Mouse (Mus musculus) embryo, embryonic 11.5 days (tissue): ENCODE measurements around the gene Cir1.

Source experiments
- DNase-seq: peaks from one replicate; pipeline ENCODE4 v3.0.0-alpha.2; 2012; ENCODE audit warnings: low read depth, low spot score

Cir1 gene

DNA sequence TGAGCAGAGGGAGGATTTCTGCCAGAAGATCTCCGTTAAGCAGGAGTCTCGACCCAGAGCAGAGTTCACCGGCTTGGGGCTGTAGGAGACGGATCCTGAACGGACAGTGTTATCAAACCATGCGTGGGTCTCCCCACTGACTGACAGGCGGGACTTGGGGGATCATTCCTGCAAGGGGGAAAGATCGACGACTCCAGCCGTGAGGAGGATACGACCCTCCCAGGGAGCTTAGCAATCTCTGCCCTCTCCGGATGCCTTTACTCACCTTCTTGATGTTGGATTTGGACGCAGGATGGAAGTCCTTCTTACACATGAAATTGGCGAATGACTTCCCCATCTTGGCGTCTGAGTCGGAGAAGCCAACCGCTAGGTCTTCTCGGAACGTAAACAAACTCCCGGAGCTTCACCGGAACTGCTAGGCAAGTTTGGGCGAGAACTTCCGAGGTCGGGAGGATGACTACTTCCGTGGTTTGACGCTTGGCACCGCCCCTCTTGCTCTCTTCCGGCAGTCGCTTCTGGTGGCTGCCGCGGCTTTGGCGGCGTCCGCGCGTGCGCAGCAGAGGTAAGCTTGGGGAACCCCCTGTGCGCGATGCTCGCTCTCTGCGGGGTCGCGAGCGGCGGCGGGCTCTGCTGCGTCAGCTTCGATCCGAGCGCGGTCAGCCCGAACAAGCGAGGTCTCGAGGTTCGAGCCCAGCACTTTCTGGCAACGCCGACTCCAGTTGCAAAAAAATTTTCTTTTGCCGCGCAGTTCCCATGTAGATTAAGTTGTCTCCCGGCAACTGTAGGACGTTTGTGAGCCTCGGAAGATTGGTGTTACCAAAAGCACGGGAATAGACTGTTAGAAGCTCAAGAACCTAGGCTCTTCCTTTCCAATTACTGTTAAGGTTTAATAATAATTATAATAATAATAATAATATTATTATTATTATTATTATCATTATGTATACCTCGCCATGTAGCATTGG is at the start of gene Cir1, which contains the start of gene Scrn3:
TSS of gene Cir1 (minus strand) at position 550 of the 965 bp plus-strand sequence.
TSS of gene Scrn3 (plus strand) at position 450 of the 965 bp plus-strand sequence.
- peak; percentile 94 for DNase-seq

DNA sequence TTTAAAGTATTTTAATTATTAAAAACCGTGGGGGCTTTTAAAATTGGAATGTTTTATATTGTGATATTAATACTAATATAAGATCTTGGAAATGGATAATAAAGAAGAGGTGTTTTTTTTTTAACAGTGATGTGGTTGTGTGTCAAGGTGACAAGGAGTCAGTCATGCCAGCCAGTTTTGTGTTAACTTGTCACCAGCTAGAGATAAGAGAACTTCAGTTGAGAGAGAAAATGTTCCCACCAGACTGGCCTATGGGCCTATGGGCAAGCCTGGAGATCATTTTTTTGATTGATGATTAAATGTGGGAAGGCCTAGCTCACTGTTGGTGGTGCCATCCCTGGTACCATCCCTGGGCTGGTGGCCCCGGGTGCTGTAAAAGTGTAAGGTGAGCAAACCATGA is 48.0 kb upstream of the Cir1 start:
- no peak for DNase-seq

- DNase-seq: no peak
These were observed 47.4 kb upstream of the Cir1 start for GRCm38 (mm10) chr2:73359941-73360340.

GRCm38 (mm10) chr2:73357004-73357403 is 44.5 kb upstream of the Cir1 start:
- no peak for DNase-seq

- no peak for DNase-seq
These were observed 39.5 kb upstream of the Cir1 start for GRCm38 (mm10) chr2:73351927-73352374.

GRCm38 (mm10) chr2:73351496-73351895 is 39.0 kb upstream of the Cir1 start:
- DNase-seq: no peak

GRCm38 (mm10) chr2:73348221-73348620 is 35.7 kb upstream of the Cir1 start:
- no peak for DNase-seq

- no peak for DNase-seq
These were observed 35.3 kb upstream of the Cir1 start for GRCm38 (mm10) chr2:73347766-73348165.

GRCm38 (mm10) chr2:73347136-73347535 is 34.6 kb upstream of the Cir1 start:
- no peak for DNase-seq

DNA sequence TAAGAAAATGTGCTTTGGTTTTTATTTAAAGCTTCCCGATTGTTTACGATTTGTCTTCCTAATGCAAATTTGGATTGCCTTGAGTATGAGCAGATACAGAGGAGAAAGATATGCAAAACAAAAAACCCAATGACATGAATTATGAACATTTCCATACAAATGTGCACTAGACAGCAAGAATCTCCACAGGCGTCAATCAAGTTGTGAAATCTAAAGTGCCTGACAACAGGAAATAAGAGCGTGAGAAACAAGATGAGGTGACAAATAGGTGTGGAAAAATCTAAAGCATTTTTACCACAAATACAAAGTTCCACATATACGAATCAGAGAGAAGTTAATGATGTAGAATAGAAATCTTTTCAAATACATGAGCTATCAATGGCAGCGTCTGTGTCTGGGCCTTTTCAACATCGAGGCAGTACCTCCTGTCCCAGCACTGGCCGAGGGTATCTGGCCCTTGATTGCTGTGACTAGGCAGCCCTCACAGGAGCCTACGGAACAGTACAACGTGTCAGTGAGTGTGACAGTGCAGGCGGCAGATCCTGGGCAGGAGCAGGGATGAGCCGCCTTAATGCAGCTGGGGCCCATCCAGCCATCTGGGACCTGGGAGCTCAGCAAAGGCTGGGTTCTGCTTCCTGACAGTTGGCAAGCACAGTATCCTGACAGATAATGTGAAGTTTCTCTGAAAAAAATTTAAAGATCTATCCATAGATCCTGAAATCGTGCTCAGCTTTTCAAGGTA is 34.0 kb upstream of the Cir1 start:
- DNase-seq: no peak

DNA sequence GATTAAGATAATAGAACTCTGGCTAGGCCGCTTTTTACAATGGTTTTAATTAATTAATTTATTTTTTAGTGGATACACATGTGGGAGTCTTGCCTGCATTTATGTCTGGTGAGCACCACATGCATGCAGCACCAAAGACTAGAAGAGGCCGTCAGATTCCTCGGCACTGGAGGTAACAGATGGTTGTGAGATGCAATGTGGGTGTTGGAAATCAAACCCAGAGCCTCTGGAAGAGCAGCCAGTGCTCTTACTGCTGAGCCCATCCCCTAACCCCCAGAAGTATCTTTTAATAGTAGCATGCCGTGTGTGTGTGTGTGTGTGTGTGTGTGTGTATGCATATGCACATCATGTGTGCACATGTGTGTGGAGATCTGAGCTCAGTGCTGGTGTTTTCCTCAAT is 32.7 kb upstream of the Cir1 start:
- no peak for DNase-seq

GRCm38 (mm10) chr2:73343701-73344100 is 31.2 kb upstream of the Cir1 start:
- no peak for DNase-seq

DNA sequence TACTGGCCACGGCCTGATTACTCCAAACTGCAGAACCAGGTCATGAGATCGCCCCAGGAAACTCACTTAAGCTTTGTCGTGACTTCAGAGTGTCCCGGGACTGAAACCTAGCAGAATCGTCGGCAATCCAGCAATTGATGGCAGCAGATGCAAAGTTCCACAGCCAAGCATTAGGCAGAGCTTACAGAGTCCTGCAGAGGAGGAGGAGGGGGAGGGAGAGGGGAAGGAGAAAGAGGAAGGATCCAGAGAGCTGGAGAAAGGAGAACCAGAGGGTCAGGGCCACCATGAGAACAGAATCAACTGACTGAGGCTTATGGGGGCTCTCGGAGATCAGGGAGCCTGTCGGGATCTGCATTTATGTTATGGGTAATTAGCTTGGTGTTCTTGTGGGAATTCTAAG is 25.9 kb upstream of the Cir1 start:
- DNase-seq: no peak

- no peak for DNase-seq
These were observed 23.4 kb upstream of the Cir1 start for GRCm38 (mm10) chr2:73335949-73336348.

GRCm38 (mm10) chr2:73325871-73326270 is 13.4 kb upstream of the Cir1 start:
- no peak for DNase-seq

GRCm38 (mm10) chr2:73322991-73323390 is 10.5 kb upstream of the Cir1 start:
- no peak for DNase-seq

DNA sequence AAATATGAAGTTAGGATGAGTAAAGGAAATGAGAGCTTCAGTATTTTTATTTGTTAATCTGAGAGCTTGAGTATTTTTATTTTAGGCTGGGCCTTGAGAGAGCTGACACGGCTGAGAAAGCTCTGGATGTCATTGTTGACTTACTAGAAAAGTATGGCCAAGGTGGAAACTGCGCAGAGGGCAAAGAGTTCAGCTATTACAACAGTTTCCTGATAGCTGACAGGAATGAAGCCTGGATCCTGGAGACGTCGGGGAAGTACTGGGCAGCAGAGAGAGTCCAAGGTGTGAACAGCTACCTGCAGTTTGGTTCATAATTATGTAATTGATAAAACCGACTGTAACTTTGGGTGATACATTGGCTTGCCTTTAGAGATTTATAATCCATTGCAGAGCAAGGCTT is 6.7 kb upstream of the Cir1 start:
- no peak for DNase-seq

DNA sequence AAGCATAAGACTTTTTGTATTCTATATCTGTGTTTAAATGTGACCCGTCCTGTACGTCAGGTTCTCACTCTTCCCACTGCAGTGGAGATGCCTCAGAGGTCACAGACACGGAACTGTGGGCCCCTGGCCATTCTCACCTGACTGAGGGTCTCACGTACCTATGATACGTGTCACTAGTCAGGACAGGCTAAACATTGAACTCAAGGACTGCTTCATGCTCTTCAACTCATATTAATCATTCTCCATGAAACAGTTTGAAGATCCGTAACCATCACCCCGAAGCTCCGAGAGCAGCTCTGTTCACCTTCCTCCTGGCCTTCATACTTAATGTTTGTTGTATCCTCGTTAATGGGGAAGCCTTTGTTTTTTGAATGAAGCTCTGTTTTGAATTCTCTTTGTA is 4.9 kb upstream of the Cir1 start:
- DNase-seq: no peak

DNA sequence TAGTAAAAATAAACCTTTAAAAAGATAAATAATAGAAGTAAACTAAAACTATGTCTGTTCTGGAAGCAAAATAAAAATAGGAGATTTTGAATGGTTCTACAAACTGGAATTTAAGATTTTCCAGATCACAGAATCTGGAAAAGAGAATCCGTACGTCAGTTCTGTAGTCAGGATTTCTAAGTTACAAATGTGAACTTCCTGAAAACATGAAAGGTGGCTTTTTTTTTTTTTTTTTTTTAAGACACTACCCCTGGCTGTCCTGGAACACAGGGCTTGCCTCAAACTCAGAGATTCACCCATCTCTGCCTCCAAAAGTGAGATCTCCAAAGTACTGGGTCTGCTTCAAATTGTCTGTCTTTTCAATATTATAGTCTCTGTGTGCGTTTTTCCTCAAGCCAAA is 1.8 kb upstream of the Cir1 start:
- no peak for DNase-seq

DNA sequence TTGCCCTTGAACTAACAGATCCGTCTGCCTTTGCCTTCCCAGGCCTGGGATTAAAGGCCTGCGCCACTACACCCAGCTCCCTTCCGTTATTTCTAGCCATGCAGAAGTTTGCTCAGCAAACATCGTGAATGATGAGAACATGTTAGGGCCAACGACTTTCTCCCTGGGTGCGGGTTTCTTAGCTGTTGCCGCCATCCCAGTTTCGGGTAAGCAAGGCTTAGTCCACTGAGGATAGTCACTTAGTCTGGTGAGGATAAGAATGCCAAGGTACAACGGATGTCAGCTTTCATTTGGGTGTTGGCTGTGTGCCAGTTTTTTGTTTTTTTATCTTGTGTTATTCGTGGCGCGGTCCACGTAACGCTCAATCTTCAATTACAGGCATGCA is 608 bp upstream of the Cir1 start:
- DNase-seq: peak; percentile 8

GRCm38 (mm10) chr2:73306006-73306405 is 6.5 kb downstream of the Cir1 start:
- DNase-seq: no peak

GRCm38 (mm10) chr2:73304506-73304905 is 8.0 kb downstream of the Cir1 start:
- DNase-seq: no peak

- DNase-seq: no peak
These were observed 9.8 kb downstream of the Cir1 start for GRCm38 (mm10) chr2:73302722-73303121.
